Mouse (Mus musculus): ENCODE measurements around the gene Ffar4. TPM values are rescaled to one million over a fixed set of nuclear protein-coding genes. Genes with fewer than 3 reads are reported as not detected.

The Ffar4 gene
- total and polyA plus RNA-seq, 2 experiments from 2014 or later, result 0.16 to 0.51 TPM

- Histone ChIP-seq H3K4me3 (ENCODE audit: low read depth, low read length) (peak within 1 kb of the TSS; percentile 57), H3K9ac (replicated peaks; ENCODE audit: low read length, poor library complexity, severe bottlenecking) (peak within 1 kb of the TSS; percentile 55), H3K27me3 (ENCODE audit: insufficient read depth, low read length) (peaks cover 12% of the 10 kb centered on the region), H3K36me3 (ENCODE audit: insufficient read depth, low read length) (no peaks in the 10 kb centered on the region), H3K9me3 (ENCODE audit: low read length) (no peaks in the 10 kb centered on the region), H3K4me2 (ENCODE audit: low read depth, low read length, poor library complexity, severe bottlenecking) (peak within 1 kb of the TSS; percentile 91), H3K4me1 (ENCODE audit: insufficient read depth, low read length) (no peaks in the 10 kb centered on the region), H3K27ac (ENCODE audit: low read depth, low read length) (no peak within 1 kb of the TSS)
- TF ChIP-seq CTCF (IDR thresholded peaks at IDR 0.05), result no peak
- WGBS, result 75% methylated on average over 6 of the region's 6 CpGs
- ATAC-seq (ENCODE audit: low FRiP score), result no peak
- no peak for DNase-seq (ENCODE audit: low spot score)
Observed at GRCm38 (mm10) chr19:38125219-38125610, 28.3 kb downstream of the Ffar4 start, which contains the start of gene Rbp4. Rbp4 (minus strand) TSS chr19:38125281.

DNA sequence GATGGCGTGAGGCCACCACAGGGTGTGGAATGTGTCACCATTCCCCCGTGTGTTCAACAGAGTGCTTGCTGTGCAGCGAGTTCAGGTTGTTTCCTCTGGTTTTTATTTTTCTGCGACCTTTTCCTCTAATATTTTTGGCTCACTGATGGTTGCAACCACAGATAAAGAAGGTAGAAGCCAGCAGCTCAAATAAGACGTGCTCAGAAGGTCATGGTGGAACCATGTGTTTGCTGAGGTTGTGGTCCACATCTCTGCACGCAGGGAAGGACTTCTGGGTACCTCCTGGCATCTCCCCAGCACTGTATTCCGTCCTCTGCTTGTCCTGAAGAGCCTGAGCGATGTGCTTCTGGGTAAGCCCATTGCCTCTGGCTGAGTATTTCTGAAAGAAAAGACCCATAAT, 29.8 kb downstream of the Ffar4 start:
- Histone ChIP-seq H3K9me3 (ENCODE audit: low read length) (no peaks in the 10 kb centered on the region), H3K27ac (ENCODE audit: low read depth, low read length) (no peak overlapping the region), H3K36me3 (ENCODE audit: insufficient read depth, low read length) (no peaks in the 10 kb centered on the region), H3K9ac (replicated peaks; ENCODE audit: low read length, poor library complexity, severe bottlenecking) (no peak overlapping the region), H3K4me1 (ENCODE audit: insufficient read depth, low read length) (no peaks in the 10 kb centered on the region), H3K27me3 (ENCODE audit: insufficient read depth, low read length) (peaks cover 12% of the 10 kb centered on the region), H3K4me2 (ENCODE audit: low read depth, low read length, poor library complexity, severe bottlenecking) (no peak overlapping the region), H3K4me3 (ENCODE audit: low read depth, low read length) (no peak overlapping the region)
- 73% methylated on average over 8 of the region's 8 CpGs for whole genome bisulfite sequencing
- DNase-seq (ENCODE audit: low spot score) (no peak), ATAC-seq (ENCODE audit: low FRiP score) (no peak)
- TF ChIP-seq CTCF (IDR thresholded peaks at IDR 0.05), result no peak

- no peak within 1 kb of the TSS for H3K4me3 ChIP-seq (ENCODE audit: low read depth, low read length)
- no peaks in the 10 kb centered on the region for H3K9me3 ChIP-seq (ENCODE audit: low read length)
- ATAC-seq (ENCODE audit: low FRiP score) (no peak), DNase-seq (ENCODE audit: low spot score) (no peak)
- H3K4me1 ChIP-seq (ENCODE audit: insufficient read depth, low read length), result no peaks in the 10 kb centered on the region
- no peak within 1 kb of the TSS for H3K27ac ChIP-seq (ENCODE audit: low read depth, low read length)
- H3K9ac ChIP-seq (replicated peaks; ENCODE audit: low read length, poor library complexity, severe bottlenecking), result no peak within 1 kb of the TSS
- H3K27me3 ChIP-seq (ENCODE audit: insufficient read depth, low read length), result no peaks in the 10 kb centered on the region
- no peaks in the 10 kb centered on the region for H3K36me3 ChIP-seq (ENCODE audit: insufficient read depth, low read length)
- 72% methylated on average over 6 of the region's 6 CpGs for WGBS
- no peak for TF ChIP-seq CTCF (IDR thresholded peaks at IDR 0.05)
- no peak within 1 kb of the TSS for H3K4me2 ChIP-seq (ENCODE audit: low read depth, low read length, poor library complexity, severe bottlenecking)
Observed at GRCm38 (mm10) chr19:38132481-38132880, 35.6 kb downstream of the Ffar4 start, which contains the start of gene Pde6c. Pde6c (plus strand) TSS chr19:38132781.

DNA sequence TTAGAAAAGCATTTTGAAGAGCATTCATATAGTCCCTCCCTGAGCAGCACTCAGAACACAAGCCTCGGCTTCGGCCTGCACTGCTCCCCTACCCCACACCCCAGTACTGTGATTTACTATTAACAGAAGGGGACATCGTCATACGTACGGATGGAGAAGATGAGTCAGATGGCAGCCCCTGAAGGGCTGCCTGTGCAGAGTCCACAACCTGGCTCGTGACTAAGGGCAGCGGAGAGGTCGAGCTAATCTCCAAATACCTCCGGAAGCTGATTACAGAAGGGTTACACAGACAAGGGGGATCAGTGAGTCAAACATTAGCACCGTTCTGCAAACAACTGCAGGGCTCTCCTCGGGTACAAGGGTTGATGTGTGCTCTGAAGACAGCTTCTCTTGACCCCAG, 37.1 kb downstream of the Ffar4 start:
- no peaks in the 10 kb centered on the region for H3K4me1 ChIP-seq (ENCODE audit: insufficient read depth, low read length)
- ATAC-seq (ENCODE audit: low FRiP score) (no peak), DNase-seq (ENCODE audit: low spot score) (no peak)
- no peak overlapping the region for H3K9ac ChIP-seq (replicated peaks; ENCODE audit: low read length, poor library complexity, severe bottlenecking)
- H3K9me3 ChIP-seq (ENCODE audit: low read length), result no peaks in the 10 kb centered on the region
- H3K4me2 ChIP-seq (ENCODE audit: low read depth, low read length, poor library complexity, severe bottlenecking), result no peak overlapping the region
- H3K36me3 ChIP-seq (ENCODE audit: insufficient read depth, low read length), result no peaks in the 10 kb centered on the region
- WGBS, result 68% methylated on average over 11 of the region's 11 CpGs
- no peak overlapping the region for H3K4me3 ChIP-seq (ENCODE audit: low read depth, low read length)
- no peak for TF ChIP-seq CTCF (IDR thresholded peaks at IDR 0.05)
- H3K27me3 ChIP-seq (ENCODE audit: insufficient read depth, low read length), result no peaks in the 10 kb centered on the region
- H3K27ac ChIP-seq (ENCODE audit: low read depth, low read length), result no peak overlapping the region

DNA sequence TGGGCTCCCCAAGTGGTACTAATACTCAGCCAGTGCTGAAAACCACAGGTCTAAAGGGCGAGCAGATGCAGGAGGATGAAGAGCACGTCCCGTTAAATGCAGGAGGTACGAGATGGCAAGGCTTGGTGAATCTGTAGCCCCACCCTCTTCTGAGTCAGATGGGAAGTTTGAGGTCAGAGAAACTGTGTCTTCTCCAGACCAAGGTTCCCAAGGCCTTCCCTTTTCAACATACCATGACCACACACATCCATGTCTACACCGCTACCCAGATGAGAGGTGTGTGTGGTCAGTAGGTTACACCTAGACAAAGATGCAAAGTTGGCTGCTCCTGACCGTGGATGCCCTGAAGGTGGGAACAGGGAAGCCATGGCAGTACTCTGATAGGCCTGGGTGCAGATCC, 37.9 kb downstream of the Ffar4 start:
- H3K36me3 ChIP-seq (ENCODE audit: insufficient read depth, low read length), result no peaks in the 10 kb centered on the region
- no peak for TF ChIP-seq CTCF (IDR thresholded peaks at IDR 0.05)

GRCm38 (mm10) chr19:38143540-38144271, 46.8 kb downstream of the Ffar4 start:
- Histone ChIP-seq H3K27me3 (ENCODE audit: insufficient read depth, low read length) (no peaks in the 10 kb centered on the region), H3K9ac (replicated peaks; ENCODE audit: low read length, poor library complexity, severe bottlenecking) (no peak overlapping the region), H3K4me1 (ENCODE audit: insufficient read depth, low read length) (no peaks in the 10 kb centered on the region), H3K9me3 (ENCODE audit: low read length) (no peaks in the 10 kb centered on the region), H3K36me3 (ENCODE audit: insufficient read depth, low read length) (no peaks in the 10 kb centered on the region), H3K27ac (ENCODE audit: low read depth, low read length) (no peak overlapping the region), H3K4me2 (ENCODE audit: low read depth, low read length, poor library complexity, severe bottlenecking) (no peak overlapping the region), H3K4me3 (ENCODE audit: low read depth, low read length) (no peak overlapping the region)
- DNase-seq (ENCODE audit: low spot score) (no peak), ATAC-seq (ENCODE audit: low FRiP score) (no peak)
- TF ChIP-seq CTCF (IDR thresholded peaks at IDR 0.05), result no peak
- WGBS, result 73% methylated on average over 4 of the region's 4 CpGs

More for the DNA sequence above, 37.9 kb downstream of the Ffar4 start:
- H3K27me3 ChIP-seq (ENCODE audit: insufficient read depth, low read length), result no peaks in the 10 kb centered on the region
- no peak overlapping the region for H3K4me3 ChIP-seq (ENCODE audit: low read depth, low read length)
- H3K9ac ChIP-seq (replicated peaks; ENCODE audit: low read length, poor library complexity, severe bottlenecking), result no peak overlapping the region
- ATAC-seq (ENCODE audit: low FRiP score) (no peak), DNase-seq (ENCODE audit: low spot score) (no peak)
- no peaks in the 10 kb centered on the region for H3K9me3 ChIP-seq (ENCODE audit: low read length)
- H3K4me1 ChIP-seq (ENCODE audit: insufficient read depth, low read length), result no peaks in the 10 kb centered on the region
- H3K4me2 ChIP-seq (ENCODE audit: low read depth, low read length, poor library complexity, severe bottlenecking), result no peak overlapping the region
- H3K27ac ChIP-seq (ENCODE audit: low read depth, low read length), result no peak overlapping the region
- WGBS, result 92% methylated on average over 6 of the region's 6 CpGs

Measured in midbrain, postnatal 0 days (tissue).